8 mouse cellular contexts compared by ENCODE assay signal in the genomic region with DNA sequence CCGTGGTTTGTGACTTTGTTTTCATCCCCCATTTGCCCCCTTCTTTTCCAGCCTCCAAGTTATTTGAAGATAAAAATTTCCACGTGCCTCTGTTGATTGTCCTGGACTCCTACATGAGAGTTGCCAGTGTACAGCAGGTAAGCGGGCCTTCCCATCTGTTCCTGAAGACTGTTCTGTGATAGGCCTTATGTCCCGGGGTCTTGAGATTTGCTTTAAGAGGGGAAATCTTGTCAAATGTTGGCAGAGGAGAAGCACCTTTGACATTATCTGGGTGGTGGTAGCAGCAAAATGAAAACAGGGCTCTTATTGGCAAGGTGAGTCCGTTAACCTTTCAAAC. TPM values are rescaled to one million over a fixed set of nuclear protein-coding genes. Genes with fewer than 3 reads are reported as not detected.
DNase-seq lines count a peak whose midpoint lies in the region; ATAC-seq and TF ChIP-seq lines count a peak whose summit lies in the region.

No protein-coding gene starts in this region.

- intact Hi-C loops in left cerebral cortex, postnatal 4 days (cut with DNase I), result no loop called here

- H3K36me3 ChIP-seq in embryonic facial prominence, embryonic 13.5 days, result no peaks in the 10 kb centered on the region
- H3K36me3 ChIP-seq in hindbrain, embryonic 14.5 days (replicated peaks; ENCODE audit: control insufficient read depth, insufficient read depth), result no peaks in the 10 kb centered on the region
- no peaks in the 10 kb centered on the region for H3K36me3 ChIP-seq in midbrain, embryonic 14.5 days (ENCODE audit: control insufficient read depth, insufficient read depth, low read length)

- peak overlapping the region; percentile 81 for H3K4me3 ChIP-seq in layer of hippocampus, adult 2 months
- H3K4me3 ChIP-seq in embryonic facial prominence, embryonic 13.5 days, result peak overlapping the region; percentile 60
- H3K4me3 ChIP-seq in hindbrain, embryonic 14.5 days (replicated peaks; ENCODE audit: low read length), result peak overlapping the region; percentile 45
- peak overlapping the region; percentile 46 for H3K4me3 ChIP-seq in midbrain, embryonic 14.5 days (replicated peaks; ENCODE audit: low read depth, low read length)

- H3K27me3 ChIP-seq in embryonic facial prominence, embryonic 13.5 days, result no peaks in the 10 kb centered on the region
- H3K27me3 ChIP-seq in hindbrain, embryonic 14.5 days (ENCODE audit: control insufficient read depth, insufficient read depth, low read length), result no peaks in the 10 kb centered on the region
- H3K27me3 ChIP-seq in midbrain, embryonic 14.5 days (ENCODE audit: control insufficient read depth, insufficient read depth, low read length), result peaks cover 2% of the 10 kb centered on the region; the same call in 1 of the 2 replicates

- no peak for ATAC-seq in embryonic facial prominence, embryonic 13.5 days (ENCODE audit: insufficient number of reproducible peaks, insufficient read depth, low FRiP score, low TSS enrichment, low read depth)
- ATAC-seq in hindbrain, embryonic 14.5 days (ENCODE audit: low FRiP score), result no peak
- ATAC-seq in midbrain, embryonic 14.5 days (ENCODE audit: low FRiP score, low TSS enrichment), result no peak

- peak overlapping the region; percentile 83 for H3K27ac ChIP-seq in layer of hippocampus, adult 2 months
- no peak overlapping the region; the same call in 1 of the 2 replicates for H3K27ac ChIP-seq in embryonic facial prominence, embryonic 13.5 days
- H3K27ac ChIP-seq in hindbrain, embryonic 14.5 days, result no peak overlapping the region
- no peak overlapping the region for H3K27ac ChIP-seq in midbrain, embryonic 14.5 days (replicated peaks; ENCODE audit: low read depth, low read length)

- no peak for DNase-seq in layer of hippocampus, adult 2 months (ENCODE audit: low spot score in 2 of 2)
- DNase-seq in layer of hippocampus, adult 11-12 months (ENCODE audit: low spot score), result no peak
- DNase-seq in hindbrain, embryonic 14.5 days (ENCODE audit: low spot score), result no peak
- no peak for DNase-seq in midbrain, embryonic 14.5 days
- no peak for DNase-seq in left cerebral cortex, postnatal 4 days
- no peak for DNase-seq in ovary, adult 18-20 months (ENCODE audit: low spot score)
- DNase-seq in adrenal gland, adult (ENCODE audit: inconsistent age in 2 of 2, low spot score in 1 of 2), result no peak

- peak overlapping the region; percentile 81 for H3K9ac ChIP-seq in embryonic facial prominence, embryonic 13.5 days
- H3K9ac ChIP-seq in hindbrain, embryonic 14.5 days, result peak overlapping the region; percentile 67
- H3K9ac ChIP-seq in midbrain, embryonic 14.5 days (replicated peaks; ENCODE audit: low read length), result peak overlapping the region; percentile 51

- no peaks in the 10 kb centered on the region for H3K9me3 ChIP-seq in embryonic facial prominence, embryonic 13.5 days
- H3K9me3 ChIP-seq in hindbrain, embryonic 14.5 days (ENCODE audit: control insufficient read depth, low read length), result no peaks in the 10 kb centered on the region
- H3K9me3 ChIP-seq in midbrain, embryonic 14.5 days (ENCODE audit: control insufficient read depth, low read length), result no peaks in the 10 kb centered on the region

- H3K4me1 ChIP-seq in embryonic facial prominence, embryonic 13.5 days, result peaks cover 8% of the 10 kb centered on the region; the same call in 1 of the 2 replicates
- H3K4me1 ChIP-seq in hindbrain, embryonic 14.5 days (replicated peaks; ENCODE audit: control insufficient read depth, insufficient read depth, low read length), result no peaks in the 10 kb centered on the region
- no peaks in the 10 kb centered on the region for H3K4me1 ChIP-seq in midbrain, embryonic 14.5 days (ENCODE audit: control insufficient read depth, insufficient read depth, low read length)

- 24% methylated on average over 5 of the region's 5 CpGs for WGBS in embryonic facial prominence, embryonic 13.5 days
- 41% methylated on average over 5 of the region's 5 CpGs for WGBS in hindbrain, embryonic 14.5 days
- 54% methylated on average over 5 of the region's 5 CpGs for WGBS in midbrain, embryonic 14.5 days

- peak overlapping the region; percentile 62 for H3K4me2 ChIP-seq in embryonic facial prominence, embryonic 13.5 days
- H3K4me2 ChIP-seq in hindbrain, embryonic 14.5 days (replicated peaks), result peak overlapping the region; percentile 79
- peak overlapping the region; percentile 77 for H3K4me2 ChIP-seq in midbrain, embryonic 14.5 days (ENCODE audit: low read length)

- TF ChIP-seq CTCF in layer of hippocampus, adult 2 months (conservative IDR thresholded peaks at IDR 0.05), result no peak

RNA-seq across cellular contexts. Expression of a gene that starts 0.6 kb away (rescaled TPM):
- 10 to 100 TPM; 22.0 to 22.3 TPM for total RNA-seq in layer of hippocampus, adult 2 months (2021)
- polyA plus RNA-seq in embryonic facial prominence, embryonic 13.5 days (2015; fragmentation: Nextera tagmentation; extraction: Ambion mirVana), result 6.3 and 7.9 TPM in 2 replicates
- polyA plus RNA-seq in hindbrain, embryonic 14.5 days (2014; fragmentation: Nextera tagmentation; extraction: Ambion mirVana), result 3.4 and 4.3 TPM in 2 replicates
- 1.5 and 1.8 TPM in 2 replicates for polyA plus RNA-seq in midbrain, embryonic 14.5 days (2014; fragmentation: Nextera tagmentation; extraction: Ambion mirVana)
- 1 to 10 TPM; 6.1 to 8.1 TPM for total RNA-seq in left cerebral cortex, postnatal 4 days (2021)
